Mouse (Mus musculus): Measurements from ENCODE around the gene Cry2. TPM values are rescaled to one million over a fixed set of nuclear protein-coding genes. Genes with fewer than 3 reads are reported as not detected.
A peak's percentile ranks its signal among the peaks of the same experiment; 100 is the strongest.

Gene Cry2
- total RNA-seq, 4 experiments from 2014 or later, result 44.0 to 57.9 (median 47.5) TPM

- DNase-seq, result no peak
These were observed 46.8 kb downstream of the Cry2 start for GRCm38 (mm10) chr2:92386821-92387570.

GRCm38 (mm10) chr2:92385113-92386051 is 48.5 kb downstream of the Cry2 start:
- no peak for DNase-seq

GRCm38 (mm10) chr2:92384101-92384500 is 49.7 kb downstream of the Cry2 start:
- DNase-seq, result no peak

- DNase-seq, result no peak
These were observed 51.1 kb downstream of the Cry2 start for GRCm38 (mm10) chr2:92382759-92383158.

GRCm38 (mm10) chr2:92381901-92382588 is 51.8 kb downstream of the Cry2 start, which contains the start of gene 1700029I15Rik:
Gene 1700029I15Rik (plus strand): TSS chr2:92382538.
- DNase-seq, result no peak

- no peak for DNase-seq
These were observed 52.7 kb downstream of the Cry2 start for GRCm38 (mm10) chr2:92381161-92381560.

- DNase-seq, result no peak
These were observed 53.3 kb downstream of the Cry2 start for GRCm38 (mm10) chr2:92380495-92381050.

- no peak for DNase-seq
These were observed 53.9 kb downstream of the Cry2 start for GRCm38 (mm10) chr2:92379783-92380494.

GRCm38 (mm10) chr2:92377320-92377719 is 56.5 kb downstream of the Cry2 start:
- no peak for DNase-seq

GRCm38 (mm10) chr2:92376300-92376699 is 57.5 kb downstream of the Cry2 start:
- no peak for DNase-seq

GRCm38 (mm10) chr2:92375788-92376187 is 58.1 kb downstream of the Cry2 start:
- no peak for DNase-seq

- DNase-seq, result peak; percentile 99
These were observed 58.7 kb downstream of the Cry2 start for GRCm38 (mm10) chr2:92375099-92375623.

- DNase-seq, result no peak
These were observed 59.3 kb downstream of the Cry2 start, which contains the start of the genes Pex16 and Large2 for GRCm38 (mm10) chr2:92374514-92374913. Gene Pex16 (plus strand): TSS chr2:92374676. Gene Large2 (minus strand): TSS chr2:92374869.

- DNase-seq, result no peak
These were observed 60.4 kb downstream of the Cry2 start for GRCm38 (mm10) chr2:92373437-92373813.

GRCm38 (mm10) chr2:92372767-92373436 is 60.9 kb downstream of the Cry2 start:
- no peak for DNase-seq

- DNase-seq, result no peak
These were observed 61.7 kb downstream of the Cry2 start for GRCm38 (mm10) chr2:92371971-92372690.

GRCm38 (mm10) chr2:92370821-92371805 is 62.7 kb downstream of the Cry2 start:
- DNase-seq, result no peak

- no peak for DNase-seq
These were observed 63.5 kb downstream of the Cry2 start for GRCm38 (mm10) chr2:92370375-92370774.

All from adrenal gland, adult 8-10 months (tissue).